In the genomic region with DNA sequence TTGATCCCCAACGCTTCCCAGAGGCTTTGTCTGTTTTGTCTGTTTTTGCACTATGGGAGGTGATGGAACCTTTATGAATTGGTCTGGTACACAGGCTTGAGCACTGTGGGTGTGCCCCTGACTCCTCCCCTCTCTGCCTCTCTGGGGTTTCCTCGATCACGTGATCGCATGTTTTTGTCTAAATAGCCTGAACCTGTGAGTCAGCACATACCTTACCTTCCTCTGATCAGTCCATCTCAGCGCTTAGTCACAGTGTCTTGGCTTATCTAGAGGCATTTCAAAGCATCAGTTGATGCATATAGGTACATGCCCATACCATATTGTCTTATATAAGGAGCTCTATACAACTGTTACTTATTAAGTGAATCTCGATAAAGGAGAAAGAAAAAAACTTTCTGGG, we compare ENCODE assay signal across 11 mouse cellular contexts.
A peak's percentile ranks its signal among the peaks of the same experiment; 100 is the strongest.
DNase-seq lines count a peak whose midpoint lies in the region; ATAC-seq lines count a peak whose summit lies in the region.
"Had no signal": no experiment of that assay in that cellular context is flagged by ENCODE, and none has a peak within 500 bp of the region (broad histone marks: within the 10 kb centered on the region; RNA-seq: fewer than 3 reads in every experiment).

No protein-coding gene starts in this region.

- no peak overlapping the region for H3K27ac ChIP-seq in limb, embryonic 13.5 days
- H3K27ac ChIP-seq in limb, embryonic 10.5 days = no peak overlapping the region
- H3K27ac ChIP-seq: embryonic facial prominence, embryonic 12.5 days had no signal

- H3K4me2 ChIP-seq in limb, embryonic 13.5 days (replicated peaks) = no peak overlapping the region
- H3K4me2 ChIP-seq: embryonic facial prominence, embryonic 12.5 days had no signal

- DNase-seq in limb, embryonic 10.5 days (ENCODE audit: low spot score) = no peak
- peak; percentile 90 for DNase-seq in ES-CJ7 (ENCODE audit: low read depth, low spot score)
- peak; percentile 52 for DNase-seq in splenic B cell, adult 2 months (ENCODE audit: low read depth, low spot score)
- no peak for DNase-seq in gastrocnemius, postnatal 14 days
- DNase-seq in thymus, postnatal 14 days = no peak
- DNase-seq in layer of hippocampus, postnatal 10 days (ENCODE audit: low spot score in 2 of 2) = no peak
- DNase-seq: adrenal gland, postnatal 14 days; lung, postnatal 36 days had no signal

- H3K9ac ChIP-seq in limb, embryonic 13.5 days = no peak overlapping the region
- H3K9ac ChIP-seq: embryonic facial prominence, embryonic 12.5 days had no signal

- 50% methylated on average over 6 of the region's 6 CpGs for WGBS in limb, embryonic 13.5 days
- 53% methylated on average over 6 of the region's 6 CpGs for WGBS in limb, embryonic 10.5 days

- ATAC-seq in limb, embryonic 13.5 days (ENCODE audit: low FRiP score, low read depth) = peak; percentile 54; the same call in 1 of the 2 replicates
- ATAC-seq in erythroblast, adult 5-6 weeks (replicated peaks; ENCODE audit: low FRiP score, poor library complexity, severe bottlenecking) = peak; percentile 93

- no peak overlapping the region for H3K4me3 ChIP-seq in limb, embryonic 13.5 days
- H3K4me3 ChIP-seq in limb, embryonic 10.5 days = no peak overlapping the region
- H3K4me3 ChIP-seq: embryonic facial prominence, embryonic 12.5 days had no signal

- no peaks in the 10 kb centered on the region for H3K36me3 ChIP-seq in limb, embryonic 13.5 days
- no peaks in the 10 kb centered on the region for H3K36me3 ChIP-seq in limb, embryonic 10.5 days
- H3K36me3 ChIP-seq in splenic B cell, adult 2 months (ENCODE audit: control insufficient read depth, insufficient read depth, low read length, poor library complexity, severe bottlenecking) = no peaks in the 10 kb centered on the region
- H3K36me3 ChIP-seq: embryonic facial prominence, embryonic 12.5 days had no signal

- intact Hi-C loops in gastrocnemius, postnatal 14 days (cut with DNase I; ENCODE audit: low total_unique reads) = no loop called here

- peaks cover 8% of the 10 kb centered on the region for H3K4me1 ChIP-seq in limb, embryonic 13.5 days
- H3K4me1 ChIP-seq in limb, embryonic 10.5 days = peaks cover 5% of the 10 kb centered on the region; the same call in 1 of the 2 replicates

- H3K27me3 ChIP-seq in limb, embryonic 13.5 days = peaks cover 28% of the 10 kb centered on the region
- H3K27me3 ChIP-seq in limb, embryonic 10.5 days (ENCODE audit: low read depth, poor library complexity, severe bottlenecking) = peaks cover 30% of the 10 kb centered on the region
- H3K27me3 ChIP-seq in splenic B cell, adult 2 months (ENCODE audit: control insufficient read depth, insufficient read depth, low read length, poor library complexity, severe bottlenecking) = no peaks in the 10 kb centered on the region; the same call in 1 of the 2 replicates

- no peaks in the 10 kb centered on the region for H3K9me3 ChIP-seq in limb, embryonic 13.5 days
- H3K9me3 ChIP-seq in limb, embryonic 10.5 days (replicated peaks) = no peaks in the 10 kb centered on the region
- H3K9me3 ChIP-seq: embryonic facial prominence, embryonic 12.5 days had no signal

Comparison
In these comparisons a context has a peak if more than half of its experiments do, and no peak if none do; other contexts are left out.
1. DNase-seq: peak in ES-CJ7 (single experiment) and splenic B cell, adult 2 months (single experiment); none in limb, embryonic 10.5 days (single experiment), gastrocnemius, postnatal 14 days (single experiment), thymus, postnatal 14 days (single experiment) and layer of hippocampus, postnatal 10 days (0 of 2).